Mouse (Mus musculus): ENCODE measurements around the gene Bhmt2. TPM values are rescaled to one million over a fixed set of nuclear protein-coding genes. Genes with fewer than 3 reads are reported as not detected.

Bhmt2 gene
- total RNA-seq (2014; rRNA removed) = not detected in 2 replicates
- polyA plus RNA-seq (2015; fragmentation: Nextera tagmentation; extraction: Ambion mirVana) = 0.05 and 0.14 TPM in 2 replicates

- DNase-seq (ENCODE audit: low spot score) (no peak), ATAC-seq (no peak)
- Histone ChIP-seq H3K4me2 (ENCODE audit: low read depth, low read length) (peak within 1 kb of the TSS; percentile 33), H3K9ac (replicated peaks; ENCODE audit: low read length) (no peak within 1 kb of the TSS), H3K4me1 (ENCODE audit: insufficient read depth, low read length) (no peaks in the 10 kb centered on the region), H3K36me3 (ENCODE audit: insufficient read depth, low read length) (no peaks in the 10 kb centered on the region), H3K27me3 (ENCODE audit: insufficient read depth, low read length) (no peaks in the 10 kb centered on the region), H3K27ac (no peak within 1 kb of the TSS), H3K9me3 (ENCODE audit: low read length) (no peaks in the 10 kb centered on the region), H3K4me3 (ENCODE audit: low read length) (no peak within 1 kb of the TSS)
- TF ChIP-seq CTCF (IDR thresholded peaks at IDR 0.05; ENCODE audit: low read depth) = no peak
- WGBS = 12% methylated on average over 30 of the region's 31 CpGs
Measured at GRCm38 (mm10) chr13:93674131-93674561, at the start of gene Bhmt2, which contains the start of gene Dmgdh. Bhmt2 (minus strand) TSS chr13:93674302. Dmgdh (plus strand) TSS chr13:93674433.

DNA sequence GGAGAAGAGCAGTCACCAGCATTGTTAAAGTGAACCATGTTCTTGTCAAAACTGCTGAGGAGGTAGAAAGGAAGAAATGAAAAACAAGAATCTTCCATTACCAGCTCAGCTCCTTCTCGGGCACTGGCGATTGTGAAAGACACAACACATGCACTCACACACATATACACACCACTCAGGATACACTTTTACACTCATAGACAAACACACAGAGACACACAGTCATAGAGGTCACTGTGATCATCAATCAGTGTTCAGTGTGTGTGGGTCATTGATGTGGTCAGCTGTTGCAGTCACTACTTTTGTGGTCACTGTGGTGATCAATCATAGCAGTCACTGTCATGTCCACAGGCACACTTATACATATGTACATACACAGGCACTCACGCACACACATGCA lies 49.4 kb upstream of the Bhmt2 start:
- TF ChIP-seq CTCF (IDR thresholded peaks at IDR 0.05; ENCODE audit: low read depth) = no peak
- Histone ChIP-seq H3K27me3 (ENCODE audit: insufficient read depth, low read length) (no peaks in the 10 kb centered on the region), H3K27ac (no peak overlapping the region)

GRCm38 (mm10) chr13:93721916-93722315 lies 47.8 kb upstream of the Bhmt2 start:
- WGBS = 66% methylated on average over 4 of the region's 4 CpGs
- H3K27ac ChIP-seq = no peak overlapping the region
- H3K4me2 ChIP-seq (ENCODE audit: low read depth, low read length) = no peak overlapping the region
- H3K4me3 ChIP-seq (ENCODE audit: low read length) = no peak overlapping the region
- ATAC-seq (no peak), DNase-seq (ENCODE audit: low spot score) (no peak)
- H3K27me3 ChIP-seq (ENCODE audit: insufficient read depth, low read length) = no peaks in the 10 kb centered on the region
- H3K36me3 ChIP-seq (ENCODE audit: insufficient read depth, low read length) = no peaks in the 10 kb centered on the region
- no peaks in the 10 kb centered on the region for H3K9me3 ChIP-seq (ENCODE audit: low read length)
- no peak overlapping the region for H3K9ac ChIP-seq (replicated peaks; ENCODE audit: low read length)
- no peaks in the 10 kb centered on the region for H3K4me1 ChIP-seq (ENCODE audit: insufficient read depth, low read length)
- TF ChIP-seq CTCF (IDR thresholded peaks at IDR 0.05; ENCODE audit: low read depth) = no peak

More for the DNA sequence above, 49.4 kb upstream of the Bhmt2 start:
- Histone ChIP-seq H3K9me3 (ENCODE audit: low read length) (no peaks in the 10 kb centered on the region), H3K36me3 (ENCODE audit: insufficient read depth, low read length) (no peaks in the 10 kb centered on the region), H3K4me1 (ENCODE audit: insufficient read depth, low read length) (no peaks in the 10 kb centered on the region), H3K4me3 (ENCODE audit: low read length) (no peak overlapping the region), H3K4me2 (ENCODE audit: low read depth, low read length) (no peak overlapping the region), H3K9ac (replicated peaks; ENCODE audit: low read length) (no peak overlapping the region)
- DNase-seq (ENCODE audit: low spot score) = no peak
- 83% methylated on average over 3 of the region's 3 CpGs for WGBS
- ATAC-seq = no peak

GRCm38 (mm10) chr13:93718948-93719347 lies 44.8 kb upstream of the Bhmt2 start:
- H3K4me3 ChIP-seq (ENCODE audit: low read length) = no peak overlapping the region
- no peaks in the 10 kb centered on the region for H3K4me1 ChIP-seq (ENCODE audit: insufficient read depth, low read length)
- no peak for ATAC-seq
- no peaks in the 10 kb centered on the region for H3K9me3 ChIP-seq (ENCODE audit: low read length)
- 3% methylated on average over 7 of the region's 7 CpGs for WGBS
- peak; percentile 88 for TF ChIP-seq CTCF (IDR thresholded peaks at IDR 0.05; ENCODE audit: low read depth)
- DNase-seq (ENCODE audit: low spot score) = peak; percentile 91
- no peaks in the 10 kb centered on the region for H3K36me3 ChIP-seq (ENCODE audit: insufficient read depth, low read length)
- no peak overlapping the region for H3K9ac ChIP-seq (replicated peaks; ENCODE audit: low read length)
- no peaks in the 10 kb centered on the region for H3K27me3 ChIP-seq (ENCODE audit: insufficient read depth, low read length)
- H3K27ac ChIP-seq = no peak overlapping the region
- H3K4me2 ChIP-seq (ENCODE audit: low read depth, low read length) = peak overlapping the region; percentile 21; the same call in 1 of the 2 replicates

DNA sequence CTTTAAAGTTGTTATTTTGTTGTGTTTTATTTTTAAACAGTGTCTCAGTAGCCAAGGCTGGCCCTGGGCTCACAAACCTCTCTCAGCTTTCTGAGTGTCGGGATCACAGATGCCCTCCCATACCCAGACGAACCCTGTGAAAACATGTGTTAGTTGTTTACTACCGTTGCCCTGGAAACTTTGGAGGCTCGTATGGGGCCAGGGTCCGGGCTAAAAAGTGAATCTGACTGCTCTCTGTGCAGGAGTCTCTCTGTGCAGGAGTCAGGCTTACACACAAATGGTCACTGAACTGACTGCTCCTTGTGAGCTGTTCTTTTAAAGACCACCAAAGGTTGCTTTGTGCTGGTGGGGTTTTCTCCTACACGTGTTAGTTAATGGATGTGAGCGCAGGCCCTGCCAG lies 43.0 kb upstream of the Bhmt2 start:
- no peaks in the 10 kb centered on the region for H3K36me3 ChIP-seq (ENCODE audit: insufficient read depth, low read length)
- H3K27me3 ChIP-seq (ENCODE audit: insufficient read depth, low read length) = no peaks in the 10 kb centered on the region
- no peaks in the 10 kb centered on the region for H3K4me1 ChIP-seq (ENCODE audit: insufficient read depth, low read length)
- H3K27ac ChIP-seq = no peak overlapping the region
- 39% methylated on average over 7 of the region's 7 CpGs for WGBS
- no peak overlapping the region for H3K4me3 ChIP-seq (ENCODE audit: low read length)
- TF ChIP-seq CTCF (IDR thresholded peaks at IDR 0.05; ENCODE audit: low read depth) = no peak
- H3K4me2 ChIP-seq (ENCODE audit: low read depth, low read length) = no peak overlapping the region
- no peak overlapping the region for H3K9ac ChIP-seq (replicated peaks; ENCODE audit: low read length)
- no peaks in the 10 kb centered on the region for H3K9me3 ChIP-seq (ENCODE audit: low read length)
- no peak for ATAC-seq
- DNase-seq (ENCODE audit: low spot score) = no peak

DNA sequence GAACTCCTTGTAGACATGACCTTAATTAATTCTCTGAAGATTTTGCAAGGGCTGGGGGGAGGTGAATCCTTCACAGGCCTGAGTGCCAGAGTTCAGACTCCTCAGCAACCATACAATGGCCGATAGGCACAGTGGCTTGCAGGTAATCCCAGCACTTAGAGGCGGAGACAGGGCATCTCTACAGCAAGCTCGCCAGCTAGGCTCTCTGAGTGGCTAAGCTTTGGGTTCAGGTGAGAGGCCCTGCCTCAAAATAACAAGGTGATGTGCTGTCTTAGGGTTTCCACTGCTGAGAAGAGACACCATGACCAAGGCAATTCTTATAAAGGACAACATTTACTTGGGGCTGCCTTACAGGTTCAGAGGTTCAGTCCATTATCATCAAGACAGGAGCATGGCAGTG lies 39.7 kb upstream of the Bhmt2 start:
- no peaks in the 10 kb centered on the region for H3K9me3 ChIP-seq (ENCODE audit: low read length)
- H3K27me3 ChIP-seq (ENCODE audit: insufficient read depth, low read length) = no peaks in the 10 kb centered on the region
- no peaks in the 10 kb centered on the region for H3K4me1 ChIP-seq (ENCODE audit: insufficient read depth, low read length)
- no peak overlapping the region for H3K4me3 ChIP-seq (ENCODE audit: low read length)
- no peak for TF ChIP-seq CTCF (IDR thresholded peaks at IDR 0.05; ENCODE audit: low read depth)
- no peak for ATAC-seq
- H3K36me3 ChIP-seq (ENCODE audit: insufficient read depth, low read length) = no peaks in the 10 kb centered on the region
- H3K4me2 ChIP-seq (ENCODE audit: low read depth, low read length) = no peak overlapping the region
- no peak overlapping the region for H3K27ac ChIP-seq
- DNase-seq (ENCODE audit: low spot score) = no peak
- H3K9ac ChIP-seq (replicated peaks; ENCODE audit: low read length) = no peak overlapping the region
- WGBS = 90% methylated on average over 3 of the region's 3 CpGs

GRCm38 (mm10) chr13:93712362-93712761 lies 38.3 kb upstream of the Bhmt2 start:
- no peak for ATAC-seq
- no peak for DNase-seq (ENCODE audit: low spot score)
- TF ChIP-seq CTCF (IDR thresholded peaks at IDR 0.05; ENCODE audit: low read depth) = no peak

More at GRCm38 (mm10) chr13:93712362-93712761, 38.3 kb upstream of the Bhmt2 start:
- Histone ChIP-seq H3K9me3 (ENCODE audit: low read length) (no peaks in the 10 kb centered on the region), H3K4me2 (ENCODE audit: low read depth, low read length) (no peak overlapping the region), H3K27ac (no peak overlapping the region), H3K9ac (replicated peaks; ENCODE audit: low read length) (no peak overlapping the region), H3K27me3 (ENCODE audit: insufficient read depth, low read length) (no peaks in the 10 kb centered on the region), H3K36me3 (ENCODE audit: insufficient read depth, low read length) (no peaks in the 10 kb centered on the region), H3K4me1 (ENCODE audit: insufficient read depth, low read length) (no peaks in the 10 kb centered on the region), H3K4me3 (ENCODE audit: low read length) (no peak overlapping the region)
- 87% methylated on average over 4 of the region's 4 CpGs for WGBS
